Mouse (Mus musculus) urinary bladder, postnatal 36 days (tissue): ENCODE data around the gene Sval1.

Experiments used
- DNase-seq, 2 experiments: peaks; one replicate each; pipeline ENCODE4 v3.0.0; 2022; ENCODE audit warnings: low spot score in 2 of 2, mixed read lengths in 1 of 2

Sval1 gene

DNA sequence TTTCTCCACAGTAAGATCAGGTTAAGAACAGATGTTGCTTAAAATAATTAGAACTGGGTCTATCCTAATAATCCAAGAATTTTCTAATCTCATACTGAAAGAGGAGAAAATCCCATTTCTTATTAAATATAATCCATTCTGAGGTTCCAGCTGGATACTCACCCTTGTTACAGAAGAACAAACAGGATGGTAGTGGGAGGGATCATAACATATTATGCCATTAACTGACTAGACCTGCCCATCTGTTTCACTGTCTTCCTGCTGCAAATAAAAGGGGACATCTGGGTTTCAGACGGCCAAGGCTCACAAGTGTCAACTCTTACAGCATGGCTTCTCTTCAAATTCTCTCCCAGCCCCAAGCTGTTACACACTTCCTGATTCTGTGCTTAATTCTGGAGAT, at the start of gene Sval1:
Gene Sval1, plus strand, starts transcription at position 301 of the 400 bp plus-strand sequence.
- DNase-seq, result no peak

DNA sequence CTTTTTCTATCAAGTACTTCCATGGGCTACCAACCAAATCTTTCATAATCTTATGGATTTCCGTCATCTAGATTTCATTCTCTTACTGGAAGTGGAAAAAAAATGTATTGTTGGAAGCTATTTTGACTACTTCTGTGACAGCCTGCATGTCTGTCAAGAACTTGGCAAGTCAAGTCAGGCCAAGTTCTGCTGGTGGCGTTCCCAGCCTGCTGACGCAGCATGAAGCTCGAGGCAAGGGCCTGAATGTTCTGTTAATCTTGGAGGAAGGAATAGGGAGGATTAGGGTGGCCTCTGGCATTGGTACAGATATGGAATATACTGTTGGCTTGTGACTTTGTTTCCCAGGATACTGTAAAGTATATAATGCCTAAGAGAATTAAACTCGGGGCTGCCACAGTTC, 39.8 kb upstream of the Sval1 start:
- DNase-seq, result no peak

- DNase-seq, result no peak
These were observed 36.5 kb upstream of the Sval1 start for GRCm38 (mm10) chr6:41914883-41915282.

DNA sequence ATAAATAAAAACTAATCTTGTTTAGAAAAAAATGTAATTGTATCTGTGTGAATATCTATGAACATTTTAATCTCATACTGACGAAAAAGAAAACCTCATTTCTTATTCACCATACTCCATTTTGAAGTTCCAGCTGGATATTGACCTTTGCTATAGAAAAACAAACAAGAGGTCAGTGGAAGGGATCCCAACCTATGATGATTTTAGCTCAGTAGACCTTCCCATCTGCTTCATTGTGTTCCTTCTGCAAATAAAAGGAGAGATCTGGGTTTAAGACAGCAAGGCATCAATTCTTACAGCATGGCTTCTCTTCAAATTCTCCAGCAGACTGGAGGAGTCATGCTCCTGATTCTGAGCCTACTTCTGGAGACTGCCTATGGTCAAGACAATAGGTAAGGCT, 16.4 kb downstream of the Sval1 start, which contains the start of gene Sval3:
Gene Sval3, plus strand, starts transcription at position 301 of the 400 bp plus-strand sequence.
- DNase-seq, result no peak
